Mouse (Mus musculus) ES-E14 (cell line): ENCODE results near the gene Pidd1. TPM values are rescaled to one million over a fixed set of nuclear protein-coding genes. Genes with fewer than 3 reads are reported as not detected.

Source experiments
- DNase-seq: peaks from one replicate; pipeline ENCODE4 v3.0.0-alpha.2; 2013; ENCODE audit warnings: low read depth, low spot score
- H3K27ac ChIP-seq: 2 replicates; pipeline ENCODE4 v1.5.1; 2012; ENCODE audit warnings: low read depth, mild to moderate bottlenecking, low read length, moderate library complexity, mixed read lengths; ENCODE audit not compliant: poor library complexity, insufficient read depth, severe bottlenecking
- H3K36me3 ChIP-seq: 2 replicates; pipeline ENCODE4 v1.6.1; 2012; ENCODE audit warnings: mild to moderate bottlenecking, low read length, moderate library complexity, mixed read lengths; ENCODE audit not compliant: control insufficient read depth, poor library complexity, insufficient read depth, severe bottlenecking
- H3K4me1 ChIP-seq, 2 experiments: fragments of 150-350 bp in 1 of 2; sonication (generic) in 1 of 2; 2 replicates each; pipeline ENCODE4 v1.6.1; 2012; ENCODE audit warnings: low read length in 2 of 2, mild to moderate bottlenecking in 1 of 2, mixed read lengths in 1 of 2; ENCODE audit not compliant: control insufficient read depth in 2 of 2, insufficient read depth in 2 of 2, poor library complexity in 1 of 2
- H3K4me3 ChIP-seq, 2 experiments: fragments of 150-350 bp in 1 of 2; sonication (generic) in 1 of 2; 2 replicates each; pipeline ENCODE4 v1.5.1; 2012; ENCODE audit warnings: low read length in 2 of 2, low read depth in 1 of 2, mild to moderate bottlenecking in 1 of 2, mixed read lengths in 1 of 2; ENCODE audit not compliant: insufficient read depth in 1 of 2, poor library complexity in 1 of 2, severe bottlenecking in 1 of 2
- H3K9ac ChIP-seq: 2 replicates; pipeline ENCODE4 v1.6.1; 2012; ENCODE audit warnings: low read depth, mild to moderate bottlenecking, low read length, mixed read lengths; ENCODE audit not compliant: poor library complexity, insufficient read depth, severe bottlenecking
- H3K9me3 ChIP-seq: fragments of 150-350 bp; sonication (generic); 2 replicates; pipeline ENCODE4 v1.6.1; 2012; ENCODE audit warnings: low read depth, mild to moderate bottlenecking, low read length; ENCODE audit not compliant: control insufficient read depth, insufficient read depth
- CHD2 ChIP-seq: IDR thresholded peaks from 2 replicates; pipeline ENCODE4 v1.6.1; 2014; ENCODE audit warnings: mild to moderate bottlenecking, low read depth, low read length, inconsistent platforms
- HCFC1 ChIP-seq: IDR thresholded peaks from 2 replicates; pipeline ENCODE4 v1.6.1; 2012; ENCODE audit warnings: low read length, inconsistent platforms, borderline replicate concordance; ENCODE audit not compliant: insufficient read depth
- MAFK ChIP-seq: IDR thresholded peaks from 2 replicates; pipeline ENCODE4 v1.6.1; 2014; ENCODE audit warnings: mild to moderate bottlenecking, low read depth, low read length, inconsistent platforms; ENCODE audit not compliant: insufficient read depth
- ZC3H11A ChIP-seq: IDR thresholded peaks from 2 replicates; pipeline ENCODE4 v1.6.1; 2012; ENCODE audit warnings: low read depth, mild to moderate bottlenecking, inconsistent platforms, low read length, borderline replicate concordance
- ZNF384 ChIP-seq: IDR thresholded peaks from 2 replicates; pipeline ENCODE4 v1.6.1; 2012; ENCODE audit warnings: low read depth, low read length, inconsistent platforms
- in situ Hi-C, 2 experiments: fragments of 600-800 bp; cut with MboI; formaldehyde crosslinking; loops; one replicate each; pipeline ENCODE4 v1.15.1; 2025; ENCODE audit warnings: low sequenced_read_pairs in 2 of 2, inconsistent platforms in 1 of 2; ENCODE audit not compliant: unreplicated experiment in 2 of 2
- total RNA-seq: library from RNA; depleted of rRNA; stranded (reverse); fragments of 300-350 nt; gene quantifications from 2 replicates; pipeline ENCODE4 v1.2.3, GENCODE M21; 2012

Gene Pidd1
- total RNA-seq, 1 experiment: 23.4 TPM

GRCm38 (mm10) chr7:141455610-141456314 is 11.9 kb upstream of the Pidd1 start:
- H3K9me3 ChIP-seq: no peaks in the 10 kb centered on the region
- peaks cover 13% of the 10 kb centered on the region for H3K36me3 ChIP-seq
- peak overlapping the region; percentile 74 for H3K9ac ChIP-seq
- H3K4me3 ChIP-seq: peak overlapping the region; percentile 68 to 91
- peaks cover 0 to 26% of the 10 kb centered on the region in 2 experiments; a peak in 3 of 4 replicates for H3K4me1 ChIP-seq
- no peak for TF ChIP-seq MAFK
- no peak for TF ChIP-seq HCFC1
- TF ChIP-seq ZNF384: no peak
- no peak for TF ChIP-seq ZC3H11A
- no peak for TF ChIP-seq CHD2
- DNase-seq: no peak
- H3K27ac ChIP-seq: no peak overlapping the region
- in situ Hi-C loops: no loop called here

- peaks cover 18% of the 10 kb centered on the region for H3K36me3 ChIP-seq
- no peaks in the 10 kb centered on the region for H3K9me3 ChIP-seq
- peak within 1 kb of the TSS; percentile 74 for H3K9ac ChIP-seq
- TF ChIP-seq HCFC1 (no peak; the same call in 1 of the 2 replicates), ZC3H11A (no peak), ZNF384 (no peak), CHD2 (no peak), MAFK (no peak)
- peak within 1 kb of the TSS; percentile 68 to 91 for H3K4me3 ChIP-seq
- peak; percentile 95 for DNase-seq
- no peak within 1 kb of the TSS for H3K27ac ChIP-seq
- in situ Hi-C loops: no loop called here
- H3K4me1 ChIP-seq: peaks cover 0 to 20% of the 10 kb centered on the region in 2 experiments; a peak in 2 of 4 replicates
These were observed 11.2 kb upstream of the Pidd1 start, which contains the start of gene Pnpla2 for GRCm38 (mm10) chr7:141454967-141455551. Gene Pnpla2 (plus strand): TSS chr7:141455198.

GRCm38 (mm10) chr7:141453636-141454035 is 9.8 kb upstream of the Pidd1 start:
- peaks cover 0 to 11% of the 10 kb centered on the region in 2 experiments; a peak in 1 of 4 replicates for H3K4me1 ChIP-seq
- no peak overlapping the region for H3K9ac ChIP-seq
- H3K4me3 ChIP-seq: no peak overlapping the region
- H3K9me3 ChIP-seq: no peaks in the 10 kb centered on the region
- DNase-seq: no peak
- TF ChIP-seq ZC3H11A (no peak), ZNF384 (no peak), CHD2 (no peak), HCFC1 (no peak), MAFK (no peak)
- in situ Hi-C loops: no loop called here
- H3K27ac ChIP-seq: no peak overlapping the region
- peaks cover 29% of the 10 kb centered on the region for H3K36me3 ChIP-seq

GRCm38 (mm10) chr7:141451928-141452327 is 8.1 kb upstream of the Pidd1 start:
- DNase-seq: no peak
- Histone ChIP-seq H3K9ac (no peak overlapping the region), H3K4me3 (no peak overlapping the region), H3K36me3 (peaks cover 36% of the 10 kb centered on the region), H3K4me1 (peaks cover 0 to 11% of the 10 kb centered on the region in 2 experiments; a peak in 1 of 4 replicates), H3K9me3 (no peaks in the 10 kb centered on the region), H3K27ac (no peak overlapping the region)
- no peak for TF ChIP-seq MAFK
- no peak for TF ChIP-seq ZC3H11A
- no peak for TF ChIP-seq HCFC1
- TF ChIP-seq ZNF384: no peak
- no peak for TF ChIP-seq CHD2
- in situ Hi-C loops: no loop called here
